Comparison of ENCODE assay signal across 25 mouse cellular contexts in genomic region chr10:84612281-84612680, GRCm38 (mm10). TPM values are rescaled to one million over a fixed set of nuclear protein-coding genes. Genes with fewer than 3 reads are reported as not detected.
DNase-seq lines count a peak whose midpoint lies in the region; ATAC-seq and TF ChIP-seq lines count a peak whose summit lies in the region.
"Had no signal": no experiment of that assay in that cellular context is flagged by ENCODE, and none has a peak within 500 bp of the region (broad histone marks: within the 10 kb centered on the region; RNA-seq: fewer than 3 reads in every experiment).

No protein-coding gene starts in this region.

- no peaks in the 10 kb centered on the region for H3K36me3 ChIP-seq in heart, embryonic 11.5 days (ENCODE audit: control insufficient read depth, insufficient read depth, low read length)
- peaks cover 22% of the 10 kb centered on the region; the same call in 1 of the 2 replicates for H3K36me3 ChIP-seq in heart, postnatal 0 days (replicated peaks; ENCODE audit: control insufficient read depth, insufficient read depth, low read length)
- H3K36me3 ChIP-seq in heart, adult 2 months (ENCODE audit: control insufficient read depth, insufficient read depth, low read length) = peaks cover 22% of the 10 kb centered on the region
- H3K36me3 ChIP-seq in forebrain, embryonic 15.5 days = no peaks in the 10 kb centered on the region; the same call in 1 of the 2 replicates
- H3K36me3 ChIP-seq: neural tube, embryonic 12.5 days had no signal

- no peak for TF ChIP-seq EP300 in heart, postnatal 0 days (IDR thresholded peaks at IDR 0.05; ENCODE audit: low read depth)
- TF ChIP-seq EP300 in heart, adult 2 months (IDR thresholded peaks at IDR 0.05; ENCODE audit: insufficient read depth, low read depth, low read length) = no peak

- no peak for ATAC-seq in heart, embryonic 11.5 days (replicated peaks; ENCODE audit: insufficient number of reproducible peaks, low FRiP score, low TSS enrichment)
- ATAC-seq in heart, postnatal 0 days (ENCODE audit: insufficient read depth, low read depth) = no peak
- ATAC-seq in forebrain, embryonic 15.5 days (replicated peaks) = no peak
- ATAC-seq: forebrain, embryonic 14.5 days; liver, postnatal 0 days had no signal

- no peak for DNase-seq in heart, adult 8-10 months (ENCODE audit: low spot score)
- no peak for DNase-seq in heart, postnatal 0 days (ENCODE audit: low spot score)
- no peak for DNase-seq in heart, adult 2 months
- DNase-seq in adrenal gland, postnatal 14 days = peak; percentile 73
- no peak for DNase-seq in urinary bladder, adult 18-20 months (ENCODE audit: low spot score in 2 of 2)
- DNase-seq: B cell, adult 2 months; cerebellum, adult 8-10 months; kidney, adult 11 months; kidney, postnatal 4 days; liver, postnatal 0 days; lung, postnatal 10 days; midbrain, embryonic 14.5 days; retina, postnatal 1 day; right cerebral cortex, postnatal 25 days; spleen, adult 18-20 months had no signal

- H3K4me1 ChIP-seq in heart, embryonic 11.5 days (ENCODE audit: control insufficient read depth, insufficient read depth, low read length) = peaks cover 33% of the 10 kb centered on the region
- H3K4me1 ChIP-seq in heart, postnatal 0 days (ENCODE audit: control insufficient read depth, insufficient read depth) = peaks cover 36% of the 10 kb centered on the region
- peaks cover 4% of the 10 kb centered on the region for H3K4me1 ChIP-seq in heart, adult 2 months (ENCODE audit: control insufficient read depth, insufficient read depth, low read length)
- no peaks in the 10 kb centered on the region for H3K4me1 ChIP-seq in forebrain, embryonic 15.5 days
- H3K4me1 ChIP-seq: embryonic facial prominence, embryonic 15.5 days; hindbrain, embryonic 13.5 days; neural tube, embryonic 12.5 days had no signal

- H3K27ac ChIP-seq in heart, embryonic 11.5 days (ENCODE audit: low read depth, low read length) = peak overlapping the region; percentile 55
- peak overlapping the region; percentile 78 for H3K27ac ChIP-seq in heart, postnatal 0 days (ENCODE audit: low read depth)
- H3K27ac ChIP-seq in heart, adult 2 months = no peak overlapping the region
- H3K27ac ChIP-seq in forebrain, embryonic 15.5 days (replicated peaks) = no peak overlapping the region
- H3K27ac ChIP-seq: embryonic facial prominence, embryonic 15.5 days; hindbrain, embryonic 13.5 days; limb, embryonic 12.5 days; neural tube, embryonic 12.5 days had no signal

- H3K4me2 ChIP-seq in heart, embryonic 11.5 days = no peak overlapping the region
- no peak overlapping the region for H3K4me2 ChIP-seq in heart, postnatal 0 days (ENCODE audit: low read depth, low read length)
- H3K4me2 ChIP-seq in forebrain, embryonic 15.5 days (replicated peaks) = no peak overlapping the region
- H3K4me2 ChIP-seq: embryonic facial prominence, embryonic 15.5 days; hindbrain, embryonic 13.5 days; limb, embryonic 12.5 days; liver, embryonic 11.5 days; neural tube, embryonic 12.5 days had no signal

- no peak overlapping the region for H3K4me3 ChIP-seq in heart, embryonic 11.5 days (ENCODE audit: low read depth, low read length)
- no peak overlapping the region for H3K4me3 ChIP-seq in heart, postnatal 0 days (ENCODE audit: low read depth, low read length)
- no peak overlapping the region for H3K4me3 ChIP-seq in heart, adult 2 months
- H3K4me3 ChIP-seq in forebrain, embryonic 15.5 days = no peak overlapping the region
- H3K4me3 ChIP-seq: embryonic facial prominence, embryonic 15.5 days; hindbrain, embryonic 13.5 days; limb, embryonic 12.5 days; neural tube, embryonic 12.5 days had no signal

- intact Hi-C loops in heart, adult 2 months (cut with DNase I) = no loop called here

- no peak for TF ChIP-seq CTCF in heart, postnatal 0 days (IDR thresholded peaks at IDR 0.05; ENCODE audit: low read depth)
- no peak for TF ChIP-seq CTCF in heart, adult 2 months (IDR thresholded peaks at IDR 0.05)

- 86% methylated on average over 2 of the region's 2 CpGs for WGBS in heart, embryonic 11.5 days (ENCODE audit: insufficient replicate concordance)
- 71% methylated on average over 2 of the region's 2 CpGs for WGBS in heart, postnatal 0 days
- 82% methylated on average over 2 of the region's 2 CpGs for WGBS in heart, adult 2 months
- WGBS in forebrain, embryonic 15.5 days = 62% methylated on average over 2 of the region's 2 CpGs

- H3K9ac ChIP-seq in heart, embryonic 11.5 days (ENCODE audit: low read depth, low read length) = no peak overlapping the region
- H3K9ac ChIP-seq in heart, postnatal 0 days (replicated peaks; ENCODE audit: low read depth, low read length) = no peak overlapping the region
- H3K9ac ChIP-seq in heart, adult 2 months (ENCODE audit: low read depth, low read length) = no peak overlapping the region
- no peak overlapping the region for H3K9ac ChIP-seq in forebrain, embryonic 15.5 days (replicated peaks)
- H3K9ac ChIP-seq: embryonic facial prominence, embryonic 15.5 days; hindbrain, embryonic 13.5 days; limb, embryonic 12.5 days; liver, postnatal 0 days; neural tube, embryonic 12.5 days had no signal

- no peak for TF ChIP-seq POLR2A in heart, adult 2 months (IDR thresholded peaks at IDR 0.05; ENCODE audit: insufficient read depth, low read depth, low read length)

- H3K9me3 ChIP-seq in heart, embryonic 11.5 days (replicated peaks; ENCODE audit: control insufficient read depth, low read length) = no peaks in the 10 kb centered on the region
- H3K9me3 ChIP-seq in heart, postnatal 0 days (replicated peaks; ENCODE audit: control insufficient read depth, low read length) = no peaks in the 10 kb centered on the region
- no peaks in the 10 kb centered on the region for H3K9me3 ChIP-seq in forebrain, embryonic 15.5 days
- H3K9me3 ChIP-seq: embryonic facial prominence, embryonic 15.5 days; G1E; hindbrain, embryonic 13.5 days; limb, embryonic 12.5 days; neural tube, embryonic 12.5 days had no signal

- no peaks in the 10 kb centered on the region for H3K79me2 ChIP-seq in heart, adult 2 months (replicated peaks; ENCODE audit: control insufficient read depth, insufficient read depth, low read length)

- H3K27me3 ChIP-seq in heart, embryonic 11.5 days (ENCODE audit: control insufficient read depth, insufficient read depth, low read length) = no peaks in the 10 kb centered on the region
- no peaks in the 10 kb centered on the region for H3K27me3 ChIP-seq in heart, postnatal 0 days (ENCODE audit: control insufficient read depth, insufficient read depth, low read length)
- no peaks in the 10 kb centered on the region for H3K27me3 ChIP-seq in heart, adult 2 months (ENCODE audit: control insufficient read depth, insufficient read depth, low read length)
- H3K27me3 ChIP-seq in forebrain, embryonic 15.5 days = no peaks in the 10 kb centered on the region
- H3K27me3 ChIP-seq: CH12.LX; embryonic facial prominence, embryonic 15.5 days; hindbrain, embryonic 13.5 days; limb, embryonic 12.5 days; neural tube, embryonic 12.5 days had no signal

RNA-seq across cellular contexts. Expression of gene Polr3b, which starts 9.8 kb away (rescaled TPM):
- 12.5 and 14.4 TPM in 2 replicates for polyA plus RNA-seq in heart, embryonic 11.5 days (2014; fragmentation: Nextera tagmentation; extraction: Ambion mirVana)
- 10 to 100 TPM; 10.7 to 11.6 (median 11.0) TPM for total RNA-seq in heart, adult 8-10 months (2022)
- total RNA-seq in heart, postnatal 0 days (2014; rRNA removed; ENCODE audit: low replicate concordance) = 7.7 and 8.2 TPM in 2 replicates
- polyA plus RNA-seq in heart, postnatal 0 days (2015; fragmentation: Nextera tagmentation; extraction: Ambion mirVana) = 4.8 and 5.2 TPM in 2 replicates
- 10 to 100 TPM in 1 of 2 experiments, 1 to 10 TPM in 1; 8.9 to 10.9 TPM for total RNA-seq in heart, adult 2 months (2021)
- 3.0 and 5.1 TPM in 2 replicates for polyA plus RNA-seq in heart, adult 2 months (2012; rRNA removed)
- total RNA-seq in adrenal gland, postnatal 14 days (2021) = 26.8 and 31.2 TPM in 2 replicates
- polyA plus RNA-seq in forebrain, embryonic 15.5 days (2015; fragmentation: Nextera tagmentation; extraction: Ambion mirVana) = 15.3 and 16.5 TPM in 2 replicates

RNA-seq across cellular contexts. Expression of gene Tcp11l2, which starts 35.9 kb away (rescaled TPM):
- polyA plus RNA-seq in heart, embryonic 11.5 days (2014; fragmentation: Nextera tagmentation; extraction: Ambion mirVana) = 15.2 and 16.6 TPM in 2 replicates
- total RNA-seq in heart, adult 8-10 months (2022) = 100 to 1,000 TPM in 3 of 4 experiments, 10 to 100 TPM in 1; 89.2 to 200 (median 123) TPM
- 36.9 and 52.4 TPM in 2 replicates for total RNA-seq in heart, postnatal 0 days (2014; rRNA removed; ENCODE audit: low replicate concordance)
- 57.3 and 63.4 TPM in 2 replicates for polyA plus RNA-seq in heart, postnatal 0 days (2015; fragmentation: Nextera tagmentation; extraction: Ambion mirVana)
- total RNA-seq in heart, adult 2 months (2021) = 100 to 1,000 TPM; 118 to 157 TPM
- 129 and 204 TPM in 2 replicates for polyA plus RNA-seq in heart, adult 2 months (2012; rRNA removed)
- 52.3 and 53.0 TPM in 2 replicates for total RNA-seq in adrenal gland, postnatal 14 days (2021)
- polyA plus RNA-seq in forebrain, embryonic 15.5 days (2015; fragmentation: Nextera tagmentation; extraction: Ambion mirVana) = 30.8 and 34.8 TPM in 2 replicates

Comparison
In these comparisons a context has a peak if more than half of its experiments do, and no peak if none do; other contexts are left out.
1. H3K27ac ChIP-seq: peak in heart, embryonic 11.5 days (single experiment) and heart, postnatal 0 days (single experiment); none in heart, adult 2 months (single experiment) and forebrain, embryonic 15.5 days (single experiment).